Mouse (Mus musculus): ENCODE measurements at regions not wholly inside any gene's neighbourhood (a gene's known extent, or its start where the extent isn't known, plus 50 kb on each side); places are given as distances from the start of the nearest gene placed in this dataset.

DNA sequence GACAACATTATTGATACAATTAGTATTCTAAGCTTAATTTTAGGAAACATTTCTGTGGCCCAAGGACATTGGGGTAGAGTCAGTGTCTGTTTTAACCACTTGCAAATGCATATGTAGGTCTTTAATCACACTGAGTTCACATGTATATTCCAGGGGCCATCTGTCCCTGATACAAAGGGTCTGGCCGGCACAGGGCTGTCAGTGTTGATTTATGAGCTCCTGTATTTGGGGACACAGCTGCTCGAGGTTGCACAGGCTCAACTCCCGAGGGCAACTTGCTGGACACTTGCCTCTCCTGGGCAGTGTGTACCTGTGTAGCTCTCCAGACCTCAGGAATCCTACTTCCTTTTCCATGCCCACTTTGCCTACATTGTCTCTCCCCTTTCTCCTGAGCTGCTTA lies 221.0 kb downstream of the Abcc12 start:
- peak; percentile 55 for DNase-seq (ENCODE audit: low spot score)

- DNase-seq (ENCODE audit: low spot score), result no peak
Measured at GRCm38 (mm10) chr8:86353816-86354215, 226.7 kb downstream of the Abcc12 start.

GRCm38 (mm10) chr8:86351545-86352190 lies 228.8 kb downstream of the Abcc12 start:
- DNase-seq (ENCODE audit: low spot score), result no peak

DNA sequence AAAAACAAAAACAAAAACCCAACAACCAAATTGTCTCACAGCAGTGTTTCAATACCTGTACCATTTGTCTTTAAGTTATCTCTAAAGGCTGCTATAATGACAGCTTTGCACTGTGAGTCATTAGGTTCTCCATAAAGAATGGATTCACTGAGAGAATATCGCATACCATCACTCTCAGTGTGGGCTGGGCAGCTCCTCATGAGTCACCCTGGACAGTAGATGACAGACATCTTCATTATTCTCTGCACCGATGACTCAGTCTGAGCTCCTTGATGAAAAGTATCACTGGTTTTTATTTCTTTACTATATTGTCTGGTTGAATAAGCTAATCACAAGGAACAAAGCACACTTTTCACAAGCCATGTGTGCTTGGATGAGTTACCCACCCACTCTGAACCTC lies 230.4 kb downstream of the Abcc12 start:
- DNase-seq (ENCODE audit: low spot score), result no peak

- no peak for DNase-seq (ENCODE audit: low spot score)
Measured at GRCm38 (mm10) chr8:86342016-86342684, 238.3 kb downstream of the Abcc12 start.

DNA sequence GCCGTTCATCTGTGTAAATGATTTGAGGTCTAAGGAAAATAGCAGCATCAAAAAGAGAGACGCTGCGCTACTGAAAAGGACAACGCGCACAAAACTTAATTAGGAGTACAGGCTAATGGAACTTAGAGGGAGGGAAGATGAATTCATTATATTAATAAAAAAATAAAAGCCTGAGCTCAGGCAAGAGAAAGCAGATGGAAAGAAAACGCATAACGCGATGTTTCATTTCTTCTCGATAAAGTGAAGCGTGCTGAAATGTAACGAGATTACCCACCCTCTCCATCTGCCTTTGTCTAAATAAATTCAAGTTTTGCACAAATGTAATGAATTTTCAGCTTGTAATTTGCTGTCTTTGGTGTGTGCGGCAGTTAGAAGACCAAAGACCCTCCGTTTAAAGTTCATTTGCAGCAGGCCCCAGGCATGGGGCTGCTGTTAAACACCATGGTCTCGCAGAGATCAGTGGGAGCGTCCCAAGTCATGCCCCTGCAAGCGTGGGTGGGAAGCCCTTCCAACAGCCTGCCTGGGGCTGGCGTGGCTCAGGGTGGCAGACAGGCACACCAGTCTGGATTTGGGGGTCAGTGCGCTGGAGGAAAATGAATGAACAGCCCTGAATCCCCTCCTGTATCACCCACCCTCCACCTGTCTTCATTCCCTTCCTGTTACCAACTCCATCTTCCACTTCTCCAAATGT lies 241.8 kb downstream of the Abcc12 start:
- no peak for DNase-seq (ENCODE audit: low spot score)

GRCm38 (mm10) chr8:86331383-86331782 lies 249.1 kb downstream of the Abcc12 start:
- no peak for DNase-seq (ENCODE audit: low spot score)

- DNase-seq (ENCODE audit: low spot score), result no peak
Measured at GRCm38 (mm10) chr8:86328626-86329025, 251.9 kb downstream of the Abcc12 start.

- no peak for DNase-seq (ENCODE audit: low spot score)
Measured at GRCm38 (mm10) chr8:86327982-86328381, 252.5 kb downstream of the Abcc12 start.

DNA sequence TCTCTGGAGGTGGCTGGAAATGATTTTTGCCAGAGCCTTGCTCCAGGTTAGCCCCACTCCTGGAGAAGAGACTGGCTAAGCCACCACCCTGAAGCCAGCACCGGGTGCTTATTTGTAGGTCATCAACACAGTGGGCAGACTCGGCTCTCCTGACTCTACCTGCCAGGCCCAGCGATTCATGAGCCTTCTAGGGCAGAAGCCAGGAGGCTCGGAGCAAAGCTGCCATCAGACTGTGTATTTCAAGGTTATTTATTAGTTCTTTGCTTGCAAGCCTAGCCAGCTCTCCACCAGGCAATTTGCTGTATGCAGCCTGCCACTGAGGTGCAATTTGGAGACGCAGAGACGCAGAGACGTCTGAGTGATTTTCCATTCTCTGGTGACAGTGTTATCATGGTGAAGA lies 255.4 kb downstream of the Abcc12 start:
- DNase-seq (ENCODE audit: low spot score), result no peak

DNA sequence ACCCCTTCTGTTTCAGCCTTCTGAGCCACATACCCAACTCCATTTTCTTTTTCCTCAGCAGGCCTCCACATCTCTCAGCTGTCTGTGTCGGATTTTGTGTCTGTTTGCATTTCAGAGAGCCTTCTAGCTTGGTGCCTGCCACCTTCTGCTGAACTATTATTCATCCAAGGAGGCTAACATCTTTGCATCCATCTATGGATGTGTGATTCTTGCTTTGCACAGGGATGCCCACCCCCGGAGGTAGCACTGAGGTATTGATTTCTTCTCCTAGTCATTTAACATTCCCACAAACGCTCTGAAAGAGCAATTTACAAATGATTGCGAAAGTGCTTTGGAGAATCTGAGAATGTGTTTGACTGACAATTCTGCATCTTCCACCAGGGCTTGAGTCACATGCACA lies 255.9 kb downstream of the Abcc12 start:
- no peak for DNase-seq (ENCODE audit: low spot score)

- no peak for DNase-seq (ENCODE audit: low spot score)
Measured at GRCm38 (mm10) chr8:86323823-86324222, 256.7 kb downstream of the Abcc12 start.

GRCm38 (mm10) chr8:86322494-86322893 lies 258.0 kb downstream of the Abcc12 start:
- DNase-seq (ENCODE audit: low spot score), result no peak

GRCm38 (mm10) chr8:86320938-86321337 lies 259.5 kb downstream of the Abcc12 start:
- no peak for DNase-seq (ENCODE audit: low spot score)

- no peak for DNase-seq (ENCODE audit: low spot score)
Measured at GRCm38 (mm10) chr8:86318531-86318930, 262.0 kb downstream of the Abcc12 start.

DNA sequence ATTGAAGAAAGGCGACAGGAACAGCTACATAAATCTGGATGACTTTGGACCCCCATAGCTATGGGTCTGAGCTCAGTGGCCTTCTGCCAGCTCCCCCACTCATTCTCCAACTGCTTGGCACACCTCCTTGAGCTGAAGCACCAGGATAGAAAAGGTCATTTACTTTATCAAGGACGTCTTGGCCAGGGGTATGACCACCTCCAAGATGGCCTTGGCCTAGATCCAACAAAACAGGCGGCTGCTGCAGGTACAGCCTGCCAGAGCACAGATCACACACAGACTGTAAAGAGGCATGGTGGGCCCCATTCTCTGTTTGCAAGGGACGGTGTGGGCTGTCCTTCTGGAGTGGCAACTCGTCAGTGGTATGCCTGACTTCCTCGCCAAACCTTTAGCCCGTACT lies 264.2 kb downstream of the Abcc12 start:
- no peak for DNase-seq (ENCODE audit: low spot score)

DNA sequence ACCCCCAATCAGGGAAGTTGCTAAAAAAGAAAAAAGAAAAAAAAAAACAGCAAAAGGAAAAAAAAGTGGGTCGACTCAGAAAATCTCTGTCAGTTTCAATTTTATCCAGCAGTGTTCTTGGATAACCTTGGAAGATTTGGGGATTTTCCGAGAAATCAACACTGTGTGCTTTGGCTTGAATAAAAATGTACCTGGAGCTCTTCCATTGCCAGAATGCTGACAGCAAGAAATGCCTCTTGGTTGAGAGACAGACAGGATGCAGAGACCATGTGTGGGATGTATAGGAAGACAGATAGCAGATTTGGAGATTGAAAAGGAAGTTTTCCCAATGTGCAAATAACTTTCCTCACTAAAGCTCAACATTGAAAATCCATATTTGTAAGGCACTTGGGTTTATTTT lies 271.0 kb downstream of the Abcc12 start:
- no peak for DNase-seq (ENCODE audit: low spot score)

- no peak for DNase-seq (ENCODE audit: low spot score)
Measured at GRCm38 (mm10) chr8:86307339-86307738, 273.1 kb downstream of the Abcc12 start.

- no peak for DNase-seq (ENCODE audit: low spot score)
Measured at GRCm38 (mm10) chr8:86301885-86302509, 278.5 kb downstream of the Abcc12 start.

DNA sequence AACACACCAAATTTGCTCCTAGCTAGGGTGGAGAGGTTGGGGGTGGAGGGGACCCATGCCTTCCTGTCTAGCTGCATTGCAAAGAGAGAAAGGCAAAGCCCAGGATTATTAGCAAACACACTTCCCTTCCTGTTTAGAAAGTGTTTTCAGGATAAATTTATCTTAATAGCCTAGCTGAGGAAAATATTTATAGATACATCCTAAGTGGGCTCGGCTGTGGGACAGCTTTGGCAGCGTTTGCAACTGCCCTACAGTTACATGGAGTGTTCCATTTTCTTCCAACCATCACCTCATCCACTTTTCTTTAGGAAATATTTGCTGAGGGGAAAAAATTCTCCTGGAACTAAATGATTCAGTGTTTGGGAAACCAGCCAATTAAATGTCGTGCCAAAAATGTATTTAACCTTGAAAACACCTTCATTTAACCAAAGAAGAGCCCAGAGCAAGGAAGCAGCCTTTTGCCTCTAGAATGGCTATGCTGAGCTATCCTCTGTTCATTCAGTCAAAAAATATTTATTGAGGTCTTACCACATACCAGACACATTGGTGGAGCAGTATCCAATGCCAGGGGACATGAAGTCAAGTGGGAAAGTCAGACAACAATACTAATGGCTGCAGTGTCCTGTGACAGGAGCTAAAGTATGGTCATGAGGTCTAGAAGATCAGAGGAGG lies 291.6 kb downstream of the Abcc12 start:
- DNase-seq (ENCODE audit: low spot score), result no peak

GRCm38 (mm10) chr8:86282922-86283321 lies 297.6 kb downstream of the Abcc12 start:
- no peak for DNase-seq (ENCODE audit: low spot score)

GRCm38 (mm10) chr8:86280093-86280721 lies 300.3 kb downstream of the Abcc12 start:
- no peak for DNase-seq (ENCODE audit: low spot score)

All from embryo, embryonic 10 days (tissue).